Mouse (Mus musculus): Measurements from ENCODE around the gene Eml2. TPM values are rescaled to one million over a fixed set of nuclear protein-coding genes. Genes with fewer than 3 reads are reported as not detected.
"Not testable (repeated sequence)": the region's sequence is repeated elsewhere in the genome, so short reads cannot be mapped to it uniquely, and the experiment has no call there.

Gene Eml2
- polyA plus RNA-seq, 1 experiment from 2014 or later, result 7.3 TPM

- Histone ChIP-seq H3K4me2 (replicated peaks) (peak within 1 kb of the TSS; percentile 80), H3K9me3 (no peaks in the 10 kb centered on the region), H3K4me1 (replicated peaks) (peaks cover 15% of the 10 kb centered on the region), H3K27ac (peak within 1 kb of the TSS; percentile 71), H3K36me3 (peaks cover 17% of the 10 kb centered on the region), H3K27me3 (replicated peaks) (no peaks in the 10 kb centered on the region), H3K9ac (peak within 1 kb of the TSS; percentile 75), H3K4me3 (replicated peaks) (peak within 1 kb of the TSS; percentile 67)
- ATAC-seq, result peak; percentile 99
- WGBS, result under 1% methylated on average over 43 of the region's 43 CpGs
These were observed 27.2 kb upstream of the Eml2 start, which contains the start of gene Qpctl for GRCm38 (mm10) chr7:19148875-19149541. TSS of gene Qpctl (minus strand) at chr7:19149291.

DNA sequence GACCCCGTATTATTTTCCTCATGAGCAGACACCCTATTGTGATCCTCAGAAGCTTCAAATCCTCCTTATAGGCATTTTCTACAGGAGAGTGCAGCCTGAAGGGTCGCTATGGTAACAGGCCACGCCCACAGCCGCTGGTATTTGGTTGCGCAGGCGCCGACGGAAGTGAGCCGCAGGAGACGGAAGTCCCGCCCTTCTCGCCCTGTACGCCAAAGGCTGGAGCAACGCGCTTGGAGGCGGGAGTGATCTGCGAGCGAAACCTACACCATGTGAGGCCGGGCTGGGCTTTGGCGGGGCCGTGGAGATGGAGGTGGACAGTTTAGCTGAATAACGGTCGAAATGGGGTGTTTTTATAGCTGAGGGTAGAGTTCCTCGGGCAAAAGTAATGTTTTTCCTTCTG lies 26.6 kb upstream of the Eml2 start, which contains the start of gene Snrpd2:
Gene Snrpd2 (plus strand): TSS at position 97 of the 400 bp plus-strand sequence.
- WGBS, result under 1% methylated on average over 24 of the region's 24 CpGs
- peaks cover 15% of the 10 kb centered on the region for H3K4me1 ChIP-seq (replicated peaks)
- peak within 1 kb of the TSS; percentile 75 for H3K9ac ChIP-seq
- H3K9me3 ChIP-seq, result no peaks in the 10 kb centered on the region
- H3K27ac ChIP-seq, result peak within 1 kb of the TSS; percentile 71
- peaks cover 19% of the 10 kb centered on the region for H3K36me3 ChIP-seq
- H3K27me3 ChIP-seq (replicated peaks), result no peaks in the 10 kb centered on the region
- peak within 1 kb of the TSS; percentile 67 for H3K4me3 ChIP-seq (replicated peaks)
- H3K4me2 ChIP-seq (replicated peaks), result peak within 1 kb of the TSS; percentile 80
- peak; percentile 94 for ATAC-seq

DNA sequence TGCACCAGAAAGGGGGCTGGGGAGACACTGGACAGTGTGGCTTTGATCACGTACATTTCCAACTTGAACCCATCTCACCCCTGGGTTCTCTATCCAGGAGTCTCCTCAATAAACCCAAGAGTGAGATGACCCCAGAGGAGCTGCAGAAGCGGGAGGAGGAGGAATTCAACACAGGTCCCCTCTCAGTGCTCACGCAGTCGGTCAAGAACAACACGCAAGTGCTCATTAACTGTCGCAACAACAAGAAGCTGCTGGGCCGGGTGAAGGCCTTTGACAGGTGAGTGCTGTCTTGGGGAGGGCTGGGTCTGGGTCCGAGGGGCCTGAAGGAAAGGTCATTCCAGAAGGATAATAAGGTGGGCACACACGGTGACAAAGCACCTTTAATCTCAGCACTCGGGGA lies 25.1 kb upstream of the Eml2 start:
- peaks cover 19% of the 10 kb centered on the region for H3K36me3 ChIP-seq
- H3K27me3 ChIP-seq (replicated peaks); H3K9me3 ChIP-seq; ATAC-seq; H3K4me3 ChIP-seq (replicated peaks); H3K27ac ChIP-seq: not testable (repeated sequence)
- peak overlapping the region; percentile 9; the same call in 1 of the 2 replicates for H3K9ac ChIP-seq
- peaks cover 23% of the 10 kb centered on the region for H3K4me1 ChIP-seq (replicated peaks)
- WGBS, result 88% methylated on average over 10 of the region's 10 CpGs
- H3K4me2 ChIP-seq (replicated peaks), result 0 out of 2 replicates have a peak overlapping the region, but pooled peaks have one; percentile 80

DNA sequence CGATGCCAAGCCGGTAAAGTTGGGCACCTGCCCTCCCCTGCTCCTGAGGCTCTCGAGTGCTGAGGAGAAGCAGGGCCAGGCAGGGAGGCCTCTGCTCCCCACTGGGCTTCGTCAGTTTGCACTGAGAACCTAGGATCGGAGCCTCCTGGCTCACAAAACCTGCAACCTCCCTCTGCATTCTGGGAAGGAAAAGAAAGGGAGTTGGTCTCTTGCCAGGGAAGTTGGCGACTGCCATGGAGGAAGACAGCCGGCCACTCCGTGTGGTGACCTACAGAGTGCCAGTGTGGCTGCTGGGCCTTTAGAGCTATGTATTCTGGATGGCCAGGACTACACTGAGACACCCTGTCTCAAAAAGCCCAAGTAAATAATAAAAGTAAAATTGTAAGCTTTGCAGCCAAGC lies 21.4 kb upstream of the Eml2 start:
- WGBS, result 81% methylated on average over 8 of the region's 8 CpGs
- ATAC-seq, result no peak
- Histone ChIP-seq H3K27ac (no peak overlapping the region), H3K27me3 (replicated peaks) (peaks cover 11% of the 10 kb centered on the region), H3K9me3 (no peaks in the 10 kb centered on the region), H3K4me1 (replicated peaks) (peaks cover 34% of the 10 kb centered on the region), H3K4me2 (replicated peaks) (no peak overlapping the region), H3K36me3 (peaks cover 19% of the 10 kb centered on the region), H3K9ac (no peak overlapping the region), H3K4me3 (replicated peaks) (no peak overlapping the region)

DNA sequence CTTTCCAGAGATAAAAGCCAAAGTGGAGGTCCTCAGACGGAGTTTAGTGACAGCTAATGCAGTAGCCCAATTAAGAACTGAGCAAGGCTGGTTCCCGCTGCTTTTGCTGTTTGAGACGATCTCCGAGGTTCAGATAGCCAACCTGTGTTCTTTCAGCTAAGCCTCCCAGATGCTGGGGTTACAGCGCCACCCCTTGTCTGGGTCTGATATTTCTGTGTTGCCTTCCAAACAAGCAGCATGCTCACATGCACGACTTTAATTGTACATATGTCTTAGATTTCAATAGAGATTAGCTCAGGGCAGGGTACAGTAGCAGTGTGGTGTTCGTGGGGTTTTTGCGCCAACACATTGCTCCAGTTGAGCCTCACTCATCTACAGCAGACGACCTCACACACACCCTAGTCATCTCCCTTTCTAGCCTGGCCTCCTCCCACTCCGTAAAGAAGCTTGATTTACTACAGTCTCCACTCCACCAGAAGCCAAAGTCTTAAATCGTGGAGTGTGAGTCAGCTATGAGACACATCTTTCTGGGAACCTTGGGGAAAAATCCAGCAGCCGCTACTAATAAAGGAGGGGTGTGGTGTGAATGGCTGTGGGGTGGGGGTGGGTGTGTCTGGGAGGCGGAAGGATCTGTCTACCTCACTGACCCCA lies 20.3 kb upstream of the Eml2 start:
- peaks cover 19% of the 10 kb centered on the region for H3K36me3 ChIP-seq
- no peak overlapping the region for H3K4me3 ChIP-seq (replicated peaks)
- peaks cover 13% of the 10 kb centered on the region for H3K27me3 ChIP-seq (replicated peaks)
- peaks cover 35% of the 10 kb centered on the region for H3K4me1 ChIP-seq (replicated peaks)
- H3K4me2 ChIP-seq (replicated peaks), result peak overlapping the region; percentile 33
- no peaks in the 10 kb centered on the region for H3K9me3 ChIP-seq
- no peak overlapping the region; the same call in 1 of the 2 replicates for H3K9ac ChIP-seq
- ATAC-seq, result peak; percentile 63
- WGBS, result 33% methylated on average over 13 of the region's 13 CpGs
- H3K27ac ChIP-seq, result peak overlapping the region; percentile 22

DNA sequence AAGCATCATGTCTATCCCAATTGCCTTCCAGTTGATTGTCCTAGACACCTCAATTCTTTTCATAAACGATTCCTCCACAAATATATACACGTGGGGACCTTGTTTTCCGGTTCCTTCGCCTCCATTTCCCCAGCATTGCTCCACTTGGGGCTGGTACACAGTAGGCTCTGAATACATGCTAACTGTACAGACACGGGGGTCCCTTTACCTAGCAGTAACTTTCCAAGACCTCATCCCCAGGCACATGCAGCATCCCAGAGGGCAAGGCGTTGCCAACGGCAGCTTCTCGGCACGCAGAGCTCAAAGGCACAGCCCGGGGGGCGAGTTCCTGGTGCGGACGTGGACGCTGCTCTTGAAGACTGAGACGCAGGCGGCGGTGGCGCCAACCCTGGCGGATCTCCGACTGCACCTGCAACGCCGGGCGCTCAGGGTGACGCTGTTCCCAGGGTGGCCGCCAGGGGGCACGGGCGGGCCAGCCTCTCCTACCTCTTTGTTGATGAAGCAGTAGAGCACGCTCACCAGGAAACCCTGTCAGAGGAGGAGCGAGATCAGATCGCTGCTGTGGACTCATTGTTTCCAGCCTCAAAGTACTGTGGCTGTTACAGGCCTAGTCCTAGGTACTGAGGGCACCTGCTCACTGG lies 18.9 kb upstream of the Eml2 start:
- Histone ChIP-seq H3K4me1 (replicated peaks) (peaks cover 34% of the 10 kb centered on the region), H3K9ac (no peak overlapping the region), H3K9me3 (no peaks in the 10 kb centered on the region), H3K27me3 (replicated peaks) (peaks cover 15% of the 10 kb centered on the region), H3K4me3 (replicated peaks) (no peak overlapping the region), H3K4me2 (replicated peaks) (peak overlapping the region; percentile 38), H3K27ac (no peak overlapping the region), H3K36me3 (peaks cover 16% of the 10 kb centered on the region)
- ATAC-seq, result peak; percentile 67
- 6% methylated on average over 30 of the region's 30 CpGs for WGBS

- ATAC-seq, result no peak
- H3K4me2 ChIP-seq (replicated peaks), result no peak overlapping the region
- peaks cover 35% of the 10 kb centered on the region for H3K4me1 ChIP-seq (replicated peaks)
- WGBS, result 54% methylated on average over 11 of the region's 11 CpGs
- H3K9ac ChIP-seq, result no peak overlapping the region
- H3K27ac ChIP-seq, result no peak overlapping the region
- H3K27me3 ChIP-seq (replicated peaks), result peaks cover 20% of the 10 kb centered on the region
- peaks cover 5% of the 10 kb centered on the region; the same call in 1 of the 2 replicates for H3K36me3 ChIP-seq
- no peaks in the 10 kb centered on the region for H3K9me3 ChIP-seq
- H3K4me3 ChIP-seq (replicated peaks), result no peak overlapping the region
These were observed 17.6 kb upstream of the Eml2 start for GRCm38 (mm10) chr7:19158601-19159000.

- H3K4me2 ChIP-seq (replicated peaks), result peak overlapping the region; percentile 88
- peak overlapping the region; percentile 13; the same call in 1 of the 2 replicates for H3K9ac ChIP-seq
- no peaks in the 10 kb centered on the region for H3K9me3 ChIP-seq
- H3K27ac ChIP-seq, result no peak overlapping the region
- no peak for ATAC-seq
- 12% methylated on average over 18 of the region's 18 CpGs for WGBS
- H3K4me1 ChIP-seq (replicated peaks), result peaks cover 43% of the 10 kb centered on the region
- H3K27me3 ChIP-seq (replicated peaks), result peaks cover 20% of the 10 kb centered on the region
- no peaks in the 10 kb centered on the region for H3K36me3 ChIP-seq
- peak overlapping the region; percentile 38; the same call in 1 of the 2 replicates for H3K4me3 ChIP-seq (replicated peaks)
These were observed 16.8 kb upstream of the Eml2 start for GRCm38 (mm10) chr7:19159411-19159810.

GRCm38 (mm10) chr7:19160115-19160514 lies 16.1 kb upstream of the Eml2 start:
- Histone ChIP-seq H3K9ac (peak overlapping the region; percentile 48), H3K9me3 (no peaks in the 10 kb centered on the region), H3K36me3 (no peaks in the 10 kb centered on the region), H3K27me3 (replicated peaks) (peaks cover 23% of the 10 kb centered on the region), H3K4me3 (replicated peaks) (peak overlapping the region; percentile 38), H3K27ac (no peak overlapping the region), H3K4me2 (replicated peaks) (peak overlapping the region; percentile 88), H3K4me1 (replicated peaks) (peaks cover 50% of the 10 kb centered on the region)
- WGBS, result 1% methylated on average over 20 of the region's 20 CpGs
- peak; percentile 52 for ATAC-seq

DNA sequence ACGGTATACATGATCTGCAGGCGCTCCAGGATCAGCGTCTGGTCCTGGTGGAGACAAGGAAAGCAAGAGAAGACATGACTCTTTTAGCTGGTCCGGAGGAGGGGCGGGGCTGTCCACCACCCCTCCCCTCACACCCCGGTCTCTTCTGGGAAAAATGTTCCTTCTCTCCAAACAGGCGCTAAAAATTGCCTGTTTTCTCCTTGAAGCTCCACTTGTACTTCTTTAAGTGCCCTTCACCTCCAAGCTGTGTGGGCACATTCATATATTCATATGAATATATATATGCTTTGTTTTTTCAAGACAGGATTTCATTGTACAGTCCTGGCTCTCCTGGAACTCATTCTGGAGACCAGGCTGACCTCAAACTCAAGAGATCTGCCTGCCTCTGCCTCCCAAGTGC lies 13.3 kb upstream of the Eml2 start:
- ATAC-seq, result no peak
- Histone ChIP-seq H3K4me3 (replicated peaks) (no peak overlapping the region), H3K4me1 (replicated peaks) (peaks cover 38% of the 10 kb centered on the region), H3K27ac (no peak overlapping the region), H3K9me3 (no peaks in the 10 kb centered on the region), H3K36me3 (no peaks in the 10 kb centered on the region), H3K4me2 (replicated peaks) (no peak overlapping the region), H3K9ac (no peak overlapping the region), H3K27me3 (replicated peaks) (peaks cover 23% of the 10 kb centered on the region)
- WGBS, result 86% methylated on average over 7 of the region's 7 CpGs

GRCm38 (mm10) chr7:19163752-19164151 lies 12.5 kb upstream of the Eml2 start:
- ATAC-seq, result peak; percentile 37
- Histone ChIP-seq H3K4me3 (replicated peaks) (no peak overlapping the region), H3K9ac (no peak overlapping the region), H3K4me1 (replicated peaks) (peaks cover 38% of the 10 kb centered on the region), H3K4me2 (replicated peaks) (peak overlapping the region; percentile 47), H3K9me3 (no peaks in the 10 kb centered on the region), H3K36me3 (no peaks in the 10 kb centered on the region), H3K27me3 (replicated peaks) (peaks cover 20% of the 10 kb centered on the region), H3K27ac (no peak overlapping the region)
- WGBS, result 17% methylated on average over 12 of the region's 12 CpGs

- Histone ChIP-seq H3K4me3 (replicated peaks) (no peak overlapping the region), H3K9ac (0 out of 2 replicates have a peak overlapping the region, but pooled peaks have one; percentile 26), H3K27me3 (replicated peaks) (peaks cover 18% of the 10 kb centered on the region), H3K27ac (no peak overlapping the region), H3K4me1 (replicated peaks) (peaks cover 38% of the 10 kb centered on the region), H3K4me2 (replicated peaks) (peak overlapping the region; percentile 47), H3K9me3 (no peaks in the 10 kb centered on the region), H3K36me3 (no peaks in the 10 kb centered on the region)
- WGBS, result 4% methylated on average over 6 of the region's 6 CpGs
- ATAC-seq, result peak; percentile 62
These were observed 12.0 kb upstream of the Eml2 start for GRCm38 (mm10) chr7:19164189-19164588.
